Mouse (Mus musculus) WW6 (cell line): Measurements from ENCODE around the gene Rusc2.

Experiments
- DNase-seq: peaks from one replicate; pipeline ENCODE4 v3.0.0-alpha.2; 2013; ENCODE audit warnings: low read depth, low spot score

Rusc2 gene

GRCm38 (mm10) chr4:43442044-43442443 is 60.3 kb downstream of the Rusc2 start:
- DNase-seq = peak; percentile 98

- DNase-seq = no peak
Observed at GRCm38 (mm10) chr4:43442456-43443361, 60.9 kb downstream of the Rusc2 start.

- no peak for DNase-seq
Observed at GRCm38 (mm10) chr4:43443511-43443910, 61.7 kb downstream of the Rusc2 start.

- no peak for DNase-seq
Observed at GRCm38 (mm10) chr4:43447251-43447650, 65.5 kb downstream of the Rusc2 start.

- no peak for DNase-seq
Observed at GRCm38 (mm10) chr4:43448554-43448953, 66.8 kb downstream of the Rusc2 start.

GRCm38 (mm10) chr4:43452315-43452714 is 70.5 kb downstream of the Rusc2 start:
- DNase-seq = no peak

- DNase-seq = no peak
Observed at GRCm38 (mm10) chr4:43453413-43453812, 71.6 kb downstream of the Rusc2 start.

GRCm38 (mm10) chr4:43454041-43454836 is 72.5 kb downstream of the Rusc2 start, which contains the start of gene Cd72:
Gene Cd72 (minus strand): TSS chr4:43454628.
- no peak for DNase-seq

GRCm38 (mm10) chr4:43456470-43456869 is 74.7 kb downstream of the Rusc2 start:
- no peak for DNase-seq

GRCm38 (mm10) chr4:43457124-43457523 is 75.3 kb downstream of the Rusc2 start:
- no peak for DNase-seq

- DNase-seq = no peak
Observed at GRCm38 (mm10) chr4:43463102-43463501, 81.3 kb downstream of the Rusc2 start.

GRCm38 (mm10) chr4:43465935-43466334 is 84.2 kb downstream of the Rusc2 start:
- no peak for DNase-seq

- DNase-seq = no peak
Observed at GRCm38 (mm10) chr4:43466872-43467271, 85.1 kb downstream of the Rusc2 start.

GRCm38 (mm10) chr4:43470301-43470700 is 88.5 kb downstream of the Rusc2 start:
- DNase-seq = no peak

- DNase-seq = no peak
Observed at GRCm38 (mm10) chr4:43473636-43474035, 91.9 kb downstream of the Rusc2 start.

- no peak for DNase-seq
Observed at GRCm38 (mm10) chr4:43476604-43477003, 94.8 kb downstream of the Rusc2 start.
